Mouse (Mus musculus) hindbrain, embryonic 16.5 days (tissue): ENCODE data around the gene Iqgap2. TPM values are rescaled to one million over a fixed set of nuclear protein-coding genes. Genes with fewer than 3 reads are reported as not detected.

Experiments
- ATAC-seq: fragments of 200-750 bp; cut with Nextera tagmentation; 2 replicates; pipeline ENCODE4 v1.8.0; 2017; ENCODE audit warnings: moderate TSS enrichment, moderate library complexity
- H3K27ac ChIP-seq: fragments of 300-500 bp; sonication (generic); 2 replicates; pipeline ENCODE4 v1.5.1; 2014; ENCODE audit warnings: low read depth, mild to moderate bottlenecking, control low read depth, low read length, moderate library complexity
- H3K27me3 ChIP-seq: fragments of 300-500 bp; sonication (generic); replicated peaks from 2 replicates; pipeline ENCODE4 v1.6.1; 2014; ENCODE audit warnings: low read length; ENCODE audit not compliant: control insufficient read depth, insufficient read depth
- H3K36me3 ChIP-seq: fragments of 300-500 bp; sonication (generic); 2 replicates; pipeline ENCODE4 v1.6.1; 2014; ENCODE audit warnings: mild to moderate bottlenecking, low read length, moderate library complexity, mixed read lengths; ENCODE audit not compliant: control insufficient read depth, insufficient read depth
- H3K4me1 ChIP-seq: fragments of 300-500 bp; sonication (generic); 2 replicates; pipeline ENCODE4 v1.6.1; 2014; ENCODE audit warnings: low read depth, low read length; ENCODE audit not compliant: control insufficient read depth, insufficient read depth
- H3K4me2 ChIP-seq: fragments of 300-500 bp; sonication (generic); 2 replicates; pipeline ENCODE4 v1.6.1; 2014; ENCODE audit warnings: mild to moderate bottlenecking, low read length, control low read depth, moderate library complexity
- H3K4me3 ChIP-seq: fragments of 300-500 bp; sonication (generic); 2 replicates; pipeline ENCODE4 v1.5.1; 2014; ENCODE audit warnings: mild to moderate bottlenecking, low read length, control low read depth, moderate library complexity
- H3K9ac ChIP-seq: fragments of 300-500 bp; sonication (generic); 2 replicates; pipeline ENCODE4 v1.6.1; 2014; ENCODE audit warnings: low read depth, mild to moderate bottlenecking, control low read depth, low read length, moderate library complexity
- H3K9me3 ChIP-seq: fragments of 300-500 bp; sonication (generic); 2 replicates; pipeline ENCODE4 v1.6.1; 2014; ENCODE audit warnings: mild to moderate bottlenecking, low read length, moderate library complexity; ENCODE audit not compliant: control insufficient read depth
- WGBS: fragments of 180-500 bp; shearing (Covaris S2); extraction: QIAGEN DNeasy Blood & Tissue Kit; methylation state at CpG from one replicate; pipeline ENCODE4 v1.1.7; 2014; 5-methylcytosine and 5-hydroxymethylcytosine counted together
- polyA plus RNA-seq: library from polyadenylated mRNA; unstranded; fragments of >200 nt; fragmentation: Nextera tagmentation; extraction: Ambion mirVana; gene quantifications from 2 replicates; pipeline ENCODE4 v1.2.1, GENCODE M21; 2015

Iqgap2 gene
- polyA plus RNA-seq, 1 experiment from 2014 or later: 3.5 TPM

- H3K27ac ChIP-seq: no peak overlapping the region
- H3K27me3 ChIP-seq: no peaks in the 10 kb centered on the region
- H3K9ac ChIP-seq: no peak overlapping the region
- no peak for ATAC-seq
- WGBS: 86% methylated on average over 18 of the region's 18 CpGs
- peaks cover 3% of the 10 kb centered on the region for H3K36me3 ChIP-seq
- no peak overlapping the region for H3K4me2 ChIP-seq
- no peaks in the 10 kb centered on the region for H3K9me3 ChIP-seq
- no peaks in the 10 kb centered on the region for H3K4me1 ChIP-seq
- H3K4me3 ChIP-seq: no peak overlapping the region
Observed at GRCm38 (mm10) chr13:95598232-95598920, 293.3 kb downstream of the Iqgap2 start.

- Histone ChIP-seq H3K9me3 (no peaks in the 10 kb centered on the region), H3K4me2 (no peak overlapping the region), H3K27me3 (no peaks in the 10 kb centered on the region), H3K36me3 (peaks cover 2% of the 10 kb centered on the region), H3K4me1 (no peaks in the 10 kb centered on the region), H3K27ac (no peak overlapping the region), H3K9ac (no peak overlapping the region), H3K4me3 (no peak overlapping the region)
- 92% methylated on average over 10 of the region's 10 CpGs for WGBS
- ATAC-seq: no peak
Observed at GRCm38 (mm10) chr13:95597578-95597977, 294.1 kb downstream of the Iqgap2 start.

DNA sequence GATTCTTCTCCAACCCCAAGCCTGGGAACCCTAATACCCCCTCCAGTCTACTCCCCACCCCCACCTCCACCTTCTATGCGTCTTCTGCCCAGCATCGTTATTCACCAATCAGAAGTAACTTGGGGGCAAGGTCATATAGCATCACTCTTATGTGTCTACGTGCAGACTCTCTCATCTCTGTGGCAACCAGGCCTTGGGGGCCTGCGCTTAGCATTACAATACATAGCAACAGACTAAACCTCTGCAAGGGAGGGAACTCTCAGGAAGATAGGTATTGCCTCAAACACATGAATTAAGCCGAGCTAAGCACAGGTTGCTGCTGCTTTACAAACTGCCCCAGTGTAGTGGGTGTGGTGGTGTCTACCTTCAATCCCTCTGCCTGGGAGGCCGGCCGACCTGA, 295.0 kb downstream of the Iqgap2 start:
- 74% methylated on average over 7 of the region's 7 CpGs for WGBS
- no peaks in the 10 kb centered on the region for H3K4me1 ChIP-seq
- ATAC-seq: no peak
- no peaks in the 10 kb centered on the region for H3K9me3 ChIP-seq
- no peak overlapping the region for H3K4me3 ChIP-seq
- H3K27me3 ChIP-seq: no peaks in the 10 kb centered on the region
- no peak overlapping the region for H3K9ac ChIP-seq
- no peaks in the 10 kb centered on the region for H3K36me3 ChIP-seq
- no peak overlapping the region for H3K4me2 ChIP-seq
- H3K27ac ChIP-seq: no peak overlapping the region

DNA sequence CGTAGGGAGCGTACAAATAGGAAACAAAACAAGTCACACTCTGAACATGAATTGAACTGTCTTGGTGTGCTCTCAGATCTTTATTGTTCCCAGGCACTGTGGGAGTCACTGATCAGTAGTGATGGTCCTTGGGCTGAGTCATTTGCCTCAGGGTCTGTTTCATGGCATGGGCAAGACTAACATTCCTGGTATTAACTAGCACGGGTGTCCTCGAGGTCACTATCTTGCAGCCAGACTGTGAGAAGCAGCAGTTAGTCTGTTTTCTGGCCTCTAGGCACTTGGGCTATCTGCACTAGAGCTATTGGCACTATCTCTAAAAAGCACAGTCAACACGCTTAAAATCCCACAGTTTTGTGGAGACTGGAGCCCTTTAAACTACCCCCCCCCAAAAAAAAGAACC, 295.8 kb downstream of the Iqgap2 start:
- H3K36me3 ChIP-seq: no peaks in the 10 kb centered on the region
- no peak overlapping the region for H3K4me3 ChIP-seq
- no peak overlapping the region for H3K9ac ChIP-seq
- H3K27me3 ChIP-seq: no peaks in the 10 kb centered on the region
- ATAC-seq: no peak
- H3K9me3 ChIP-seq: no peaks in the 10 kb centered on the region
- WGBS: 73% methylated on average over 5 of the region's 5 CpGs
- no peaks in the 10 kb centered on the region for H3K4me1 ChIP-seq
- H3K27ac ChIP-seq: no peak overlapping the region
- H3K4me2 ChIP-seq: no peak overlapping the region

GRCm38 (mm10) chr13:95595411-95595810, 296.3 kb downstream of the Iqgap2 start:
- Histone ChIP-seq H3K9me3 (no peaks in the 10 kb centered on the region), H3K36me3 (no peaks in the 10 kb centered on the region), H3K4me1 (no peaks in the 10 kb centered on the region), H3K27me3 (no peaks in the 10 kb centered on the region), H3K9ac (no peak overlapping the region), H3K27ac (no peak overlapping the region), H3K4me3 (no peak overlapping the region), H3K4me2 (no peak overlapping the region)
- ATAC-seq: no peak
- WGBS: 92% methylated on average over 7 of the region's 7 CpGs

GRCm38 (mm10) chr13:95592860-95593259, 298.9 kb downstream of the Iqgap2 start:
- ATAC-seq: no peak
- Histone ChIP-seq H3K4me1 (no peaks in the 10 kb centered on the region), H3K27ac (no peak overlapping the region), H3K9me3 (no peaks in the 10 kb centered on the region), H3K36me3 (no peaks in the 10 kb centered on the region), H3K27me3 (no peaks in the 10 kb centered on the region), H3K4me3 (no peak overlapping the region), H3K4me2 (no peak overlapping the region), H3K9ac (no peak overlapping the region)
- 85% methylated on average over 10 of the region's 10 CpGs for WGBS

DNA sequence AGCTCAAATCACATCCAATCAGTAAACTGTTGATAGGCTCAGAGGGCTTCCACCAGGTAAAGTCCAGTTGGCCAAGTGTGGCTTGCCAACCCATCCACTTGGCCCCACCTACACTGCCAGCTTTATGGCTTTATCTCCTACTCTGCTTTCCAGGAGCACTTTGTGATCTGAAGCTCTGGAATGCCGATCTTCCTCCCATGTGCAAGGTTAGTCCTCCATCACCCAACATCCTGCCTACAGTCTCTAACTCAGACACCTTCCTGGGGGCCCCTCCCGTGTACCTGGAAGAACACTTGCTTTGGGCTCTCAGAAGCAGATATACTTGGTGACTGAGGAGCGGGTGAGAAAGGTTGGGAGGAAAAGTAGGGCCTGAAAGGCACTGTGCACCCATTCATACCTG, 300.1 kb downstream of the Iqgap2 start:
- H3K36me3 ChIP-seq: no peaks in the 10 kb centered on the region
- H3K9me3 ChIP-seq: no peaks in the 10 kb centered on the region
- H3K27me3 ChIP-seq: no peaks in the 10 kb centered on the region
- no peak overlapping the region for H3K4me2 ChIP-seq
- H3K27ac ChIP-seq: no peak overlapping the region
- 88% methylated on average over 3 of the region's 3 CpGs for WGBS
- H3K4me3 ChIP-seq: no peak overlapping the region
- ATAC-seq: no peak
- no peak overlapping the region for H3K9ac ChIP-seq
- H3K4me1 ChIP-seq: no peaks in the 10 kb centered on the region

DNA sequence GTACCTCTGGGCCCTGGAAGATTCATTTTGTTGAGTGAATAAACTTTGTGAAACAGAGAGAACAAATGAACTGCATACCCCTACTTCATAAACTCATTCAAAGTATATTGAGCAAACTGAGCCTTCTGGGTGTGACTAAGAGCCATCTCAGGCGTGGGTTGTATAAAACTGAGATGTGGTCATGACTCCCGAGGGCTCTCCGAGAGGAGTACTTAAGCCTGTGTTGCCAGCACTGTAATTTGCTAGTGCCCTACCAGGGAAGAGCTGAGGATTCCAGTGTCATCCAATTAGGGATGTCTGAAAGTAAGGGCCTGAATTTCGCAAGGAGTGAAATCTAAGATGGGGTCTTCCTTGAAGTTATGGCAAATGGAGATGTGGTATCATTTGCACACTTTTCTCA, 304.1 kb downstream of the Iqgap2 start:
- H3K36me3 ChIP-seq: no peaks in the 10 kb centered on the region
- no peak overlapping the region for H3K27ac ChIP-seq
- no peak overlapping the region for H3K4me2 ChIP-seq
- H3K4me1 ChIP-seq: peaks cover 6% of the 10 kb centered on the region; the same call in 1 of the 2 replicates
- 86% methylated on average over 4 of the region's 4 CpGs for WGBS
- H3K4me3 ChIP-seq: no peak overlapping the region
- no peaks in the 10 kb centered on the region for H3K27me3 ChIP-seq
- H3K9ac ChIP-seq: no peak overlapping the region
- no peak for ATAC-seq
- H3K9me3 ChIP-seq: no peaks in the 10 kb centered on the region

DNA sequence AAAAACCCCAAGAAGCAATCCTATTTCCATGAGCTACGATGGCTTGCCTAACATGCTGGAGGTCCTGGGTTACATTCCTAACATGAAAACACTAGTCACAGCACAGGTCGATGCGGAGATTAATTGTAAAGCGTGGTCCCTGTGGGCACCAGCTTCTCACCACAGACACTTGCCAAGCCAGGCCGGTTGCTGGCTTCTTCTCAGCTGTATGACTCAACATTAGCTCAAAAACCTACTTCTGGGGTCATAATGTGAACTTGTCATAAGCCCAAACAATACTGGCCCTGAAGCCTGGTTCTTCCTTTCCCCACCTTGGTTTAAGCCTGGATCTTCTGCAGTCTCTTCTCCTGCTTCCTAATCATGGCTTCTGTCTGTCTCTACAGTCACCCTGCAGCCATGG, 306.8 kb downstream of the Iqgap2 start:
- 84% methylated on average over 5 of the region's 5 CpGs for WGBS
- H3K9ac ChIP-seq: no peak overlapping the region
- no peak overlapping the region for H3K27ac ChIP-seq
- no peaks in the 10 kb centered on the region for H3K36me3 ChIP-seq
- H3K9me3 ChIP-seq: no peaks in the 10 kb centered on the region
- H3K4me3 ChIP-seq: no peak overlapping the region
- no peak for ATAC-seq
- no peaks in the 10 kb centered on the region for H3K27me3 ChIP-seq
- H3K4me1 ChIP-seq: peaks cover 6% of the 10 kb centered on the region; the same call in 1 of the 2 replicates
- no peak overlapping the region for H3K4me2 ChIP-seq
